Mouse (Mus musculus): ENCODE results near the gene Apom.

Gene Apom

GRCm38 (mm10) chr17:35131500-35132173 lies at the start of gene Apom:
Apom (minus strand) TSS chr17:35132050.
- DNase-seq, result no peak

- no peak for DNase-seq
Measured at GRCm38 (mm10) chr17:35180093-35180492, 48.2 kb upstream of the Apom start.

- DNase-seq, result peak; percentile 37 to 66
Measured at GRCm38 (mm10) chr17:35178528-35178927, 46.7 kb upstream of the Apom start.

GRCm38 (mm10) chr17:35175968-35176367 lies 44.1 kb upstream of the Apom start, which contains the start of gene Aif1:
Aif1 (minus strand) TSS chr17:35176068.
- DNase-seq, result no peak

GRCm38 (mm10) chr17:35175382-35175781 lies 43.5 kb upstream of the Apom start:
- DNase-seq, result no peak

GRCm38 (mm10) chr17:35174201-35174977 lies 42.5 kb upstream of the Apom start:
- DNase-seq, result no peak

- no peak for DNase-seq
Measured at GRCm38 (mm10) chr17:35173329-35173728, 41.5 kb upstream of the Apom start.

GRCm38 (mm10) chr17:35172445-35173234 lies 40.8 kb upstream of the Apom start:
- DNase-seq, result no peak

GRCm38 (mm10) chr17:35168541-35169207 lies 36.8 kb upstream of the Apom start:
- no peak for DNase-seq

- no peak for DNase-seq
Measured at GRCm38 (mm10) chr17:35167794-35168193, 35.9 kb upstream of the Apom start.

GRCm38 (mm10) chr17:35166352-35167035 lies 34.6 kb upstream of the Apom start:
- DNase-seq, result peak; percentile 63 to 82

- no peak for DNase-seq
Measured at GRCm38 (mm10) chr17:35165451-35166155, 33.8 kb upstream of the Apom start.

- DNase-seq, result peak; percentile 98 to 99
Measured at GRCm38 (mm10) chr17:35164568-35165450, 33.0 kb upstream of the Apom start, which contains the start of gene Prrc2a. Prrc2a (minus strand) TSS chr17:35164897.

GRCm38 (mm10) chr17:35164218-35164567 lies 32.3 kb upstream of the Apom start:
- DNase-seq, result no peak

- no peak for DNase-seq
Measured at GRCm38 (mm10) chr17:35163326-35164081, 31.7 kb upstream of the Apom start.

GRCm38 (mm10) chr17:35162730-35163129 lies 30.9 kb upstream of the Apom start:
- peak; percentile 34 to 63 for DNase-seq

GRCm38 (mm10) chr17:35162121-35162520 lies 30.3 kb upstream of the Apom start:
- DNase-seq, result no peak

- no peak for DNase-seq
Measured at GRCm38 (mm10) chr17:35161421-35161820, 29.6 kb upstream of the Apom start.

- peak in 1 of 2 experiments; percentile 51 for DNase-seq
Measured at GRCm38 (mm10) chr17:35159638-35160037, 27.8 kb upstream of the Apom start.

Measured in cerebellum, postnatal 25 days (tissue).